Mouse (Mus musculus): ENCODE measurements around the gene Spz1.

Gene Spz1

DNA sequence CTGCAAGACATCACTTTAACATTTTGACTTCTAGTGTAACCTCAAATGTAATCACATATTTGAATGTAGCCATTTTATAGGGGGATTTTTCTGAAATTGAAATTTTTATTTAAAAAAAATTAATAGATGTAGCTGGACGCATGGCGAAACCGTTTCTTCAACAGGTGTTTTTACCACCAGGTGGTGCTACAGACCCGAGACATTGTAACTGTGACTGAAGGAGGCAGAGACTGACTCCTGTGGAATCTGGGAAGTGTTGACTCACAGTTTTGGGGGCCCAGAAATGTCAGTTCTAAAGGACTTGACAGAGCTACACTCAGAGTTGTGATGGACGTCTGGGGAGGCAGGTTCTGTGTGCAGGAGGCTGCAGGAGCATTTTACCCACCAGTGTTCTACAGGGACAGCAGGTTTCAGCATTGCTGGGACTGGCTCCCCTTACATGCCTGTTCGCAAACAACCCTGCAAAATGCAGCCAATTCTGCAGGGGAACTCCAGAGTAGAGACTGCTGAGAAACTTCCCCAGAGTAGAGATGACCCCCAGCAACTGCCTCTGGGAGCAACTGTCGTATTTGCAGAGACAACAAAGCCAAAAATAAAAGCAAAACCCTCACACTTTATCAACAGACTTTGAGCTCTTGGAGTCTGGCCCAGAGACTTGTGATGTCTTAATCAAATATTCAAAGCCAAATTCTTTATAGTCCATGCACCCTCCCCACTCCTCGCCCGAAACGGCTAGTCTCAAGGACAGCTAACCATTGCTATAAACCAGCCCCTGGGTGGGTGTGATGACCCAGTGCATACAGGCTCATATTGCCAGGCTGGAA is 4.5 kb upstream of the Spz1 start:
- DNase-seq (ENCODE audit: low read depth): peak; percentile 90

- DNase-seq (ENCODE audit: low read depth): no peak
Observed at GRCm38 (mm10) chr13:92578210-92578609, 2.2 kb upstream of the Spz1 start.

- DNase-seq (ENCODE audit: low read depth): no peak
Observed at GRCm38 (mm10) chr13:92576688-92577087, 716 bp upstream of the Spz1 start.

GRCm38 (mm10) chr13:92559429-92559828 is 16.5 kb downstream of the Spz1 start:
- no peak for DNase-seq (ENCODE audit: low read depth)

GRCm38 (mm10) chr13:92557229-92557628 is 18.7 kb downstream of the Spz1 start:
- no peak for DNase-seq (ENCODE audit: low read depth)

DNA sequence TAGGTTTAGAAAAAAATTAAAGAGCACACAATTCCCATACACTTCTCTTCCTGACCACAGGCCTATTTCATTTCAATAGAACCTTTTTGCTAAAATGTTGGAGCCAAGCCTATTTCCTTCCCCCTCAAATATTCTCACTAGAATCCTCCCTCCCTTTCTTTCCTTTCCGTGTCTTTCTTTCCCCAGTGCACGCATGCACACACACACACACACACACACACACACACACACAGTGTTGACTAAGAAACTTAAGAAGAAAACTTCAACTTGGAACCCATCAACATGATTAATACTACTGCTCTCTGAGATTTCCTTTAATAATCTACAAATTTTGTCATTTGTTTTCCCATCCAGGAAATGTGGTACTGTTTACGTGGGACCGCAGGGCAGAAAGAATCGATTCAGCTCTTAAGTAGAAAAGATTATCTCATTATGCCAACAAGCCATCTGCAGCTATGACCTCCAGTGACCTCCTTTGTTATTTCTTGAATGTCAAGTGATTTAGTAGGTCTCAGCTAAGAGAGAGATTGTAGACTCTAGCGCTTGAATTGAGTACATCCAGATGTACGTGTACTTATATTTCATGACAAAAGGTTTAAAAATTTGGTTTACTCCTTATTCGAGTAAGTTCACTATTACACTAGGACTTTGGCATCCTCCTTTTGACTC is 19.4 kb downstream of the Spz1 start:
- no peak for DNase-seq (ENCODE audit: low read depth)

GRCm38 (mm10) chr13:92547093-92547492 is 28.9 kb downstream of the Spz1 start:
- DNase-seq (ENCODE audit: low read depth): no peak

DNA sequence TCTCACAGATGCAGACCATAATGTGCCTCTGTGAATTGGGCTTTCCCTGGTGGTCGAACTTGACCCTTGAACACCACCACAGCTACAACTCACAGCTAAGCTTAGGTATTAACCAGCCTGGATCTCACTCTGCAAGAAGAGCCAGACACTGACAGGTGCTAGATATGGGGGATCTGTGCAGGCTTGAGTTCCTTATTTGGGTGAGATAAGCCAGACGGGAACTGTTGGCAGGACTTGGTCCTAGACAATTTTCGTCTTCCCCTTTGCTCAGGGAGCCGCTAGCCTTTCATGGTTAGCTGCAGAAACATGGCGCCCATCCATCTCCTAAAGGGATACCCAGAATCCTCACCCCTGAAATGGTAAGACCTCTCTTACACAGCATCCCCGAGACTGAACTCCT is 35.0 kb downstream of the Spz1 start:
- no peak for DNase-seq (ENCODE audit: low read depth)

DNA sequence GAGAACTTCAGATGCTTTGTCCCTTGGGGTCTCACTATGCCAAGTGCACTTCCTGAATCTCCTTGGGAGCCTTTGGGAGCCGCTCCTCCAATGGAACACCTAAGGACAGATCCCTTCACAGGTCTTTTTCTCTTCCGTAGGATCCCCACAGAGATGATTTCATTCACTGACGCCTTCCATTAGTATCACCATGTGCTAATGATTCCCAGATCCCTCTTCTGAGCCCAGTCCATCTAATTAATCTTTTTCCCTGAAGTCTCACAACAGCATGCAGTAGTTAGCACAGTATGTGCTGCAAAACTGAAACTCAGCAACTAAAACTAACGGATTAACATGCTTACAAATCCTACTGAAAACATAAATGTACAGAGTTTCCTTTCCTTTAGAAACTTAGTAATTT is 36.8 kb downstream of the Spz1 start:
- no peak for DNase-seq (ENCODE audit: low read depth)

GRCm38 (mm10) chr13:92533801-92534200 is 42.2 kb downstream of the Spz1 start:
- no peak for DNase-seq (ENCODE audit: low read depth)

- DNase-seq (ENCODE audit: low read depth): peak; percentile 22
Observed at GRCm38 (mm10) chr13:92532216-92532615, 43.8 kb downstream of the Spz1 start.

DNA sequence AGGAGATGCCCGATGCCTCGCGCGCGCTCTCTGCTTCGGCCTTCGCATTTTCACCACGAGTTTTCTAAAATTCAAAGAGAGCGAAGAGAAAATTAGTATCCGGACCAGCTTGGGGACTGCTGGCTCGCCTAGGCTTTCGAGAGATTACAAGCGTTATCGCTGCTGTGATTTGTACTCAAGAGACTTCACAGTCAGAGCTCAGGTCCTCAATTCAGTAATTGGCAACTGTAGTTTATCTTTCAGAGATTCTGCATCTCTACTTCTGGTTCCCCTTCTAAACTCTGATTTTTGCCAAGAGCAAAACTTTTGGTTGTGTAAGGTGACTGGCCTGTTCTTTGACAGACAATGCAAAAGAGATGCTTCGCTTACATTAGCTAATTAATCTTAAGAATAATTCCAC is 44.7 kb downstream of the Spz1 start:
- DNase-seq (ENCODE audit: low read depth): no peak

DNA sequence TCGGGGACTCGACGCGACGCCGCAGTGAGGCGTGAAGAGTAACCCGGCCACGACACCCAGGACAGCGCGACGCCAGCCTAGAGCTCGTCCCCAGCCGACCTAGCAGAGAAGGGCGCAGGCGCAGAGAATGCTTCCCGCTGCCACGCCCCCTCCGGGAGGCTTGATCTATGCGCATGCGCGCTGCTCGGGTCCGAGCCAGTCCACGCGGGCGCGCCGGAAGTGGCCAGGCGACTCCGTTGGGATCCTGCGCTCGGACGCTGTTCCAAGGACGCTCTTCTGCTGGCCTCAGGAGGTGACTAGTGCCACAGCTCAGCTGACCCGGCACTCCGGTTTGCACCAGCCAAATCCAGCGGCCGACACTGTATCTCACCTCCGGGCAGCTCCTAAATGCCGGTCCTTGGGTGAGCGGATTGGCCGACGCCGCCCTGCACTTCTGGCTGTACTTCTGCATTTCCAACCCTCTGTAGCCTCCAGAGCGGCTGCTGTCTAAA is 45.2 kb downstream of the Spz1 start, which contains the start of gene Zfyve16:
Zfyve16 (minus strand) TSS at position 148 of the 491 bp plus-strand sequence.
- DNase-seq (ENCODE audit: low read depth): peak; percentile 94

- DNase-seq (ENCODE audit: low read depth): peak; percentile 56
Observed at GRCm38 (mm10) chr13:92529828-92530720, 45.9 kb downstream of the Spz1 start.
